Mouse (Mus musculus) MEL (cell line): ENCODE data around the gene Hyou1.

Experiments used
- CTCF ChIP-seq, 3 experiments: IDR thresholded peaks in 2 of 3; conservative IDR thresholded peaks in 1 of 3; 2 replicates each; pipeline ENCODE4 v1.5.1; 2011 to 2012; ENCODE audit warnings: low read length in 3 of 3, low read depth in 2 of 3, mild to moderate bottlenecking in 2 of 3, improper control_type of control experiment in 1 of 3, inconsistent platforms in 1 of 3, mixed read lengths in 1 of 3, moderate library complexity in 1 of 3; ENCODE audit not compliant: control insufficient read depth in 1 of 3, insufficient read depth in 1 of 3, poor library complexity in 1 of 3, severe bottlenecking in 1 of 3
- JUND ChIP-seq: IDR thresholded peaks from 2 replicates; pipeline ENCODE4 v1.6.1; 2011; ENCODE audit warnings: low read depth, mild to moderate bottlenecking, improper control_type of control experiment, low read length
- RAD21 ChIP-seq: IDR thresholded peaks from 2 replicates; pipeline ENCODE4 v1.6.1; 2011; ENCODE audit warnings: mild to moderate bottlenecking, low read depth, low read length, improper control_type of control experiment
- UBTF ChIP-seq: IDR thresholded peaks from 2 replicates; pipeline ENCODE4 v1.6.1; 2012; ENCODE audit warnings: low read depth, mild to moderate bottlenecking, inconsistent platforms, low read length, improper control_type of control experiment, moderate library complexity, borderline replicate concordance; ENCODE audit not compliant: insufficient read depth

DNA sequence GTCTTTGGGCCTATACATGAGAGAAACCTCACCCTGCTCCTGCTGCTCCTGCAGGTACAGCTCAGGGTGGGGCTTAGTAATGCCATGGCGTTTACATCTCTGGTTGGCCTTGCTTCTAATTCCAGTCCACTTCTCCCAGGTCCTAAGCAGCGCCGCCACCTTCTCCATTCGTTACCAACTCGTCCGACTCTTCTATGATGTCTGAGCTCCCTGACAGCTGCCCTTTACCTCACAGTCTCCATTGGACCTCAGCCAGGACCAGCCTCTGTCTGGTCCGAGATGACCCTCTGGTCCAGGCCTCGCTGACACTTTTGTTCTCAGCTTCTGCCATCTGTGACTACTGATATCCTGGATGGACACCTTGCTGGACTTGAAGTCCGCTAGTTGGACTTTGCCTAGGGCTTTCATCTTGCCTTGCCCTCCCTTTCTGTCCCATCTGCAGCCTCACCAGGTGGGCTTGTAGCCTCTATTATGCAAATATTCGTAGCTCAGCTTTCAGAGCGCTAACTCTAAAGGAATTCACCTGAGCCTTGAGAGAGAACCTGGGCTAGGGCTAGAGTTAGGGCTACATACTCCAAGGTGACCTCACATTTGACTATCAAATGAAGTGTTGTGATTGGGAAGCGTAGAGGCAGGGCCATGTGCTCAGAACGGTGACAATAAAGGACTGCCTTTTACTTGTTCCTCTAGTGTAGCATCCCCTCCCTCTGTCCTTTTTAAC is 46.2 kb upstream of the Hyou1 start:
- TF ChIP-seq UBTF, result no peak
- no peak for TF ChIP-seq RAD21
- TF ChIP-seq JUND, result no peak
- TF ChIP-seq CTCF (IDR thresholded peaks at IDR 0.05 in 2 of 3, conservative IDR thresholded peaks at IDR 0.05 in 1 of 3; ENCODE audit: control insufficient read depth in 1 of 3, insufficient read depth in 1 of 3, low read depth in 2 of 3, low read length in 3 of 3, poor library complexity in 1 of 3, severe bottlenecking in 1 of 3), result no peak
